Mouse (Mus musculus) frontal cortex, adult 2 months (tissue): Measurements from ENCODE around the gene Gar1. TPM values are rescaled to one million over a fixed set of nuclear protein-coding genes. Genes with fewer than 3 reads are reported as not detected.

Experiments used
- DNase-seq, 2 experiments: peaks; one replicate each; pipeline ENCODE4 v3.0.0; 2022; ENCODE audit warnings: low spot score in 1 of 2; ENCODE audit errors: extremely low spot score in 1 of 2
- polyA plus RNA-seq: library from polyadenylated mRNA; depleted of rRNA; stranded (reverse); fragments of >200 nt; gene quantifications from 2 replicates; pipeline ENCODE4 v1.2.3, GENCODE M21; 2012; rRNA removed

Gar1 gene
- polyA plus RNA-seq, 1 experiment, result 54.8 TPM

DNA sequence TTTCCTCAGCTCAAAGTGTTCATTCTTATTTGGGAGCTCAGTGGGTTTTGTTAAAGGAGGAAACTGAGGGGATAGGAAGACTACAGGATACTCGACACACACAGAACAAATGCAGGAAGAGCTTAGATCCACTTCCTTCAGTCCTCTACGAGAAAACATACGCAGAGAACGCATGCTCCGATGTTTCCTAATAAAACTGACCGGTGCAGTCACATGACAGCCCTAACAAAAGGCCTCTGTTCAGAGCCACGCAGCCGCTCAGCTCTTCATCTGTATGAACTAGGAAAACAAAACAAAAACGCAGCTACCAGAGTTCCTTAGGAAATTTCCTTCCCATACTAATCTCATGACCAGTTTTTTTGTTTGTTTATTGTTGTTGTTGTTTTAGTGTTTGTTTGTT is 10.3 kb downstream of the Gar1 start:
- no peak for DNase-seq

- no peak for DNase-seq
Observed at GRCm38 (mm10) chr3:129803765-129804164, 27.4 kb downstream of the Gar1 start, which contains the start of gene Lrit3. Gene Lrit3 (minus strand): TSS chr3:129804030.

- no peak for DNase-seq
Observed at GRCm38 (mm10) chr3:129799011-129799410, 32.2 kb downstream of the Gar1 start.

GRCm38 (mm10) chr3:129798551-129798950 is 32.6 kb downstream of the Gar1 start:
- DNase-seq, result no peak

DNA sequence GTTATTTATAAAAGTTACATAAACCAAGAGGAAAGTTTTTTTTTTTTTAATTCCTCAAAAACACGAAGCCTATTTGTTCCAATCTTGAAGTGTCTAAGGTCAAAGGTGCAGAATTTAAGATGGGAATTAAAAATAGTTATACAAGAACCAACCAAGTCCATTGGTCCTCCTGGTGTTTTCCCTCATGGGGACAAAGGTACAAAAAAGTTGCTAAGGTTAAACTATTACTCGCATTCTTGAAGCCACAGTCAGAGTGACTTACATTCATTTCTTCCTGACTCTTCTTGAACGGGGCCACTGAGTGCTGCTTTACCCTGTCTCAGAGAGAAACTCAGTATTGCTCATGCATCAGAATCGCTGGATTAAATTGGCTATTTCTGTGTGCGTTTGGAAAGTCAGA is 33.9 kb downstream of the Gar1 start:
- no peak for DNase-seq

DNA sequence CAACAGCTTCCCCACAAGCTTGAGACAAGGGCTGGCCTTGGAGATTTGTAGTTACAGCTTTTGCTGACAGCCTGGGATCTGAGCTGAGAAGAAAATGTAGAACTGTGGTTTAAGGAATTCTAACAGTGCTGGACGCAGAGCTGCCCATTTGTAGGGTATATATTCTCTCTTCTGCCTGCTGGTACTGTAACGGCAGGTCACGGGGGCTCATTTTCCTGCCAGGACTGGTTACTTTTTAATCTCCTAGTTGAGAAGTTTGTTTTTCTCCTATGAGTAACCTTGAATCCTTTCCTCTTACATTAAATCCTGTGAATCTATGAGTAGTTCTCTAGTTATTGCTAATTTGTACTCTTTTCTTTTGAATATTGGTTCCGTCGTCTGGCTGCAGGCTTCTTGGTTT is 37.4 kb downstream of the Gar1 start:
- DNase-seq, result no peak

DNA sequence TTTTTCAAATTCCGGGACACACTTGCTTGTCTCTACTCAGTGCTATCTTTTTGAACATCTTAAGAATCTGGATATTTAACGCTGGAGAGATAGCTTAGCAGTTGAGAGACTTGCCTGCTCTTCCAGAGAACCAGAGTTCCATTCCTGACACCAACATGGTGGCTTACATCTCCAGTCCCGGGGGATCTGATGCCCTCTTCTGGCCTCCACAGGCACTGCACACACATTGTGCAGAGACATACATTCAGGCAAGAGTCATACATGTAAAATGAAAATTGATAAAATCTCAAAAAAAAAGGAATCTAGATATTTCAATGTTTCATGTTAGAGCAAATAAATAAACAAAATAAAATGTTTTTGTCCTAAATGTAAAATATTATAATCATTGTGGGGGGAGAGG is 48.5 kb downstream of the Gar1 start:
- DNase-seq, result no peak

DNA sequence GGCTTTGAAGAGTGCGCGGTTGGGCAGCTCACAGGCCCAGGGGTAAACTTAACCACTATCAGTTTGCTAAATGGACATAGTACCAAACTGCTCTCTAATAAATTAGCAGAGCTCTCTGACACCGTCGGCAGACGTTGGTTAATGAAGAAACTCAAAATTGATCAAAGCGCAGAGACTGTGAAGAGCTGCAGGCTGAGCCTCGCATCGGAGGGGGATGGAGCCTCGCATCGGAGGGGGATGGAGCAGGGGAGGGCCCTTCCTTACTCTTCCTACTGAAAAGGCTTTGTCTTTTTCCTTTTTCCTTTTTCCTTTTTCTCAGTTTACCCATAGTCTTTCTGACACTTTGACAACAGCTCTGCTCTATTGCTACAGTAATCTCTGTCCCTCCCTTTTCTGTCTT is 49.8 kb downstream of the Gar1 start:
- DNase-seq, result no peak

Other genes with a start within 250 kb of the Gar1 start
- 6.4 and 7.7 TPM in 2 replicates for gene Egf, start 76.1 kb downstream of the Gar1 start, polyA plus RNA-seq
- 0.13 and 0.16 TPM in 2 replicates for gene Lrit3, start 27.4 kb downstream of the Gar1 start, polyA plus RNA-seq
- gene Rrh, start 8.8 kb downstream of the Gar1 start, polyA plus RNA-seq, result 0.66 and 0.86 TPM in 2 replicates
- 0.06 TPM in 1 of 2 replicates, not detected in the other for gene Cfi, start 4.5 kb upstream of the Gar1 start, polyA plus RNA-seq
- gene Pla2g12a, start 47.2 kb upstream of the Gar1 start, polyA plus RNA-seq, result 31.4 and 33.6 TPM in 2 replicates
- gene Casp6, start 70.0 kb upstream of the Gar1 start, polyA plus RNA-seq, result 14.6 and 16.4 TPM in 2 replicates
- gene Mcub, start 138.8 kb upstream of the Gar1 start, polyA plus RNA-seq, result 8.5 and 9.3 TPM in 2 replicates
- gene Sec24b, start 230.2 kb upstream of the Gar1 start, polyA plus RNA-seq, result 69.0 and 70.4 TPM in 2 replicates